Mouse (Mus musculus) stomach, embryonic 14.5 days (tissue): ENCODE results near the gene Gm49380. TPM values are rescaled to one million over a fixed set of nuclear protein-coding genes. Genes with fewer than 3 reads are reported as not detected.

ENCODE experiments used
- ATAC-seq: fragments of 200-750 bp; cut with Nextera tagmentation; 2 replicates; pipeline ENCODE4 v1.8.0; 2017; ENCODE audit warnings: low read depth, moderate TSS enrichment; ENCODE audit not compliant: insufficient number of reproducible peaks, insufficient read depth, low FRiP score
- H3K27ac ChIP-seq: fragments of 300-500 bp; sonication (generic); 2 replicates; pipeline ENCODE4 v1.5.1; 2014; ENCODE audit warnings: mild to moderate bottlenecking, low read length, moderate library complexity, mixed read lengths
- H3K27me3 ChIP-seq: fragments of 300-500 bp; sonication (generic); 2 replicates; pipeline ENCODE4 v1.6.1; 2014; ENCODE audit warnings: low read length, control low read depth, mixed read lengths; ENCODE audit not compliant: control insufficient read depth, insufficient read depth
- H3K36me3 ChIP-seq: fragments of 300-500 bp; sonication (generic); 2 replicates; pipeline ENCODE4 v1.6.1; 2014; ENCODE audit warnings: mild to moderate bottlenecking, control low read depth, low read length, moderate library complexity, mixed read lengths; ENCODE audit not compliant: control insufficient read depth, insufficient read depth
- H3K4me1 ChIP-seq: fragments of 300-500 bp; sonication (generic); 2 replicates; pipeline ENCODE4 v1.6.1; 2014; ENCODE audit warnings: low read length, control low read depth, mixed read lengths; ENCODE audit not compliant: control insufficient read depth, insufficient read depth
- H3K4me2 ChIP-seq: fragments of 300-500 bp; sonication (generic); replicated peaks from 2 replicates; pipeline ENCODE4 v1.6.1; 2014; ENCODE audit warnings: low read depth, low read length, control low read depth
- H3K4me3 ChIP-seq: fragments of 300-500 bp; sonication (generic); 2 replicates; pipeline ENCODE4 v1.5.1; 2014; ENCODE audit warnings: low read depth, low read length, control low read depth
- H3K9ac ChIP-seq: fragments of 300-500 bp; sonication (generic); replicated peaks from 2 replicates; pipeline ENCODE4 v1.6.1; 2014; ENCODE audit warnings: low read depth, mild to moderate bottlenecking, control low read depth, low read length, moderate library complexity, mixed read lengths
- H3K9me3 ChIP-seq: fragments of 300-500 bp; sonication (generic); 2 replicates; pipeline ENCODE4 v1.6.1; 2016; ENCODE audit warnings: low read depth, low read length, control low read depth; ENCODE audit not compliant: control insufficient read depth
- WGBS: fragments of 180-500 bp; shearing (Covaris S2); extraction: QIAGEN DNeasy Blood & Tissue Kit; methylation state at CpG from one replicate; pipeline ENCODE4 v1.1.7; 2014; 5-methylcytosine and 5-hydroxymethylcytosine counted together
- polyA plus RNA-seq: library from polyadenylated mRNA; unstranded; fragments of >200 nt; fragmentation: Nextera tagmentation; extraction: Ambion mirVana; gene quantifications from 2 replicates; pipeline ENCODE4 v1.2.1, GENCODE M21; 2014

Gm49380 gene
- polyA plus RNA-seq, 1 experiment from 2014 or later: 0.52 TPM

GRCm38 (mm10) chr9:44077266-44077910 is 35.9 kb downstream of the Gm49380 start:
- Histone ChIP-seq H3K4me2 (no peak overlapping the region), H3K27ac (no peak overlapping the region), H3K4me3 (no peak overlapping the region), H3K27me3 (no peaks in the 10 kb centered on the region), H3K9ac (no peak overlapping the region), H3K9me3 (no peaks in the 10 kb centered on the region), H3K4me1 (peaks cover 16% of the 10 kb centered on the region), H3K36me3 (no peaks in the 10 kb centered on the region)
- WGBS: 82% methylated on average over 11 of the region's 11 CpGs
- ATAC-seq: no peak

DNA sequence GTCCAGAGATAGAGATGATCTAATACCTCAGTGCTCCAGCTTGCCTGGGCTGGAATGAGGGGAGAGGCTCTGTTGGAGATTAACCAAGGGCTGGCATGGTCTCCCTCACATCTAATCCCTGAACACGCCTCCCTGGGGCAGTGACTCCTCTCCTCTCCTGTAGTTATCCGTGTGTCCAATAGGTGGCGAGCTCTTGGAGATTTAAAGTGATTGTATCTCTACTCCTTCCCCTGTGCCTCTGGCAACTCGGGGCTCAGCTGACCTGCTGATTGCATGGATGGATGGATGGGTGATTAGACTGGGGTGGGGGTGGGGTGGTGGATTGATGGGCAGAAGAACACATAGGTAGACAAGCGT is 36.6 kb downstream of the Gm49380 start:
- Histone ChIP-seq H3K4me2 (no peak overlapping the region), H3K4me1 (peaks cover 23% of the 10 kb centered on the region), H3K9ac (no peak overlapping the region), H3K9me3 (no peaks in the 10 kb centered on the region), H3K27me3 (no peaks in the 10 kb centered on the region), H3K36me3 (no peaks in the 10 kb centered on the region), H3K27ac (no peak overlapping the region), H3K4me3 (no peak overlapping the region)
- WGBS: 28% methylated on average over 5 of the region's 5 CpGs
- ATAC-seq: no peak

- no peak overlapping the region for H3K4me3 ChIP-seq
- no peaks in the 10 kb centered on the region for H3K27me3 ChIP-seq
- H3K4me2 ChIP-seq: no peak overlapping the region
- 70% methylated on average over 16 of the region's 16 CpGs for WGBS
- no peaks in the 10 kb centered on the region for H3K9me3 ChIP-seq
- no peak for ATAC-seq
- peaks cover 26% of the 10 kb centered on the region for H3K4me1 ChIP-seq
- H3K27ac ChIP-seq: no peak overlapping the region
- no peaks in the 10 kb centered on the region for H3K36me3 ChIP-seq
- no peak overlapping the region for H3K9ac ChIP-seq
Observed at GRCm38 (mm10) chr9:44075996-44076763, 37.1 kb downstream of the Gm49380 start.

- H3K4me2 ChIP-seq: no peak overlapping the region
- H3K9ac ChIP-seq: no peak overlapping the region
- no peaks in the 10 kb centered on the region for H3K27me3 ChIP-seq
- no peaks in the 10 kb centered on the region for H3K36me3 ChIP-seq
- no peaks in the 10 kb centered on the region for H3K9me3 ChIP-seq
- 73% methylated on average over 24 of the region's 24 CpGs for WGBS
- no peak overlapping the region for H3K27ac ChIP-seq
- no peak overlapping the region for H3K4me3 ChIP-seq
- peaks cover 28% of the 10 kb centered on the region for H3K4me1 ChIP-seq
- no peak for ATAC-seq
Observed at GRCm38 (mm10) chr9:44075276-44075995, 37.9 kb downstream of the Gm49380 start.

GRCm38 (mm10) chr9:44074395-44075275 is 38.7 kb downstream of the Gm49380 start:
- 66% methylated on average over 9 of the region's 9 CpGs for WGBS
- no peaks in the 10 kb centered on the region for H3K27me3 ChIP-seq
- ATAC-seq: no peak

GRCm38 (mm10) chr9:44073115-44073514 is 40.2 kb downstream of the Gm49380 start:
- Histone ChIP-seq H3K4me1 (peaks cover 19% of the 10 kb centered on the region), H3K27me3 (no peaks in the 10 kb centered on the region), H3K4me2 (no peak overlapping the region), H3K4me3 (no peak overlapping the region), H3K9me3 (no peaks in the 10 kb centered on the region), H3K27ac (no peak overlapping the region), H3K36me3 (no peaks in the 10 kb centered on the region), H3K9ac (no peak overlapping the region)
- 72% methylated on average over 5 of the region's 5 CpGs for WGBS
- no peak for ATAC-seq

More at GRCm38 (mm10) chr9:44074395-44075275, 38.7 kb downstream of the Gm49380 start:
- no peak overlapping the region for H3K4me3 ChIP-seq
- peaks cover 29% of the 10 kb centered on the region for H3K4me1 ChIP-seq
- H3K27ac ChIP-seq: no peak overlapping the region
- H3K4me2 ChIP-seq: no peak overlapping the region
- no peak overlapping the region for H3K9ac ChIP-seq
- H3K9me3 ChIP-seq: no peaks in the 10 kb centered on the region
- H3K36me3 ChIP-seq: no peaks in the 10 kb centered on the region

GRCm38 (mm10) chr9:44072599-44072915 is 40.7 kb downstream of the Gm49380 start:
- no peaks in the 10 kb centered on the region for H3K27me3 ChIP-seq
- H3K4me3 ChIP-seq: no peak overlapping the region
- H3K9ac ChIP-seq: no peak overlapping the region
- no peaks in the 10 kb centered on the region for H3K9me3 ChIP-seq
- ATAC-seq: no peak
- H3K4me1 ChIP-seq: peaks cover 20% of the 10 kb centered on the region
- H3K36me3 ChIP-seq: no peaks in the 10 kb centered on the region
- H3K4me2 ChIP-seq: no peak overlapping the region
- no peak overlapping the region for H3K27ac ChIP-seq
- WGBS: 43% methylated on average over 4 of the region's 4 CpGs
